Mouse (Mus musculus) intestine, embryonic 14.5 days (tissue): Measurements from ENCODE around the gene Gm49450. TPM values are rescaled to one million over a fixed set of nuclear protein-coding genes. Genes with fewer than 3 reads are reported as not detected.
"Not testable (repeated sequence)": the region's sequence is repeated elsewhere in the genome, so short reads cannot be mapped to it uniquely, and the experiment has no call there.

ENCODE experiments used
- ATAC-seq: fragments of 200-750 bp; cut with Nextera tagmentation; replicated peaks from 2 replicates; pipeline ENCODE4 v1.8.0; 2017; ENCODE audit warnings: low read depth, moderate number of reproducible peaks, moderate TSS enrichment, moderate library complexity; ENCODE audit not compliant: low FRiP score, low TSS enrichment
- DNase-seq: peaks from one replicate; pipeline ENCODE4 v3.0.0-alpha.2; 2018; ENCODE audit warnings: low spot score
- H3K27ac ChIP-seq: fragments of 300-500 bp; sonication (generic); 2 replicates; pipeline ENCODE4 v1.5.1; 2014; ENCODE audit warnings: low read depth, mild to moderate bottlenecking, control low read depth
- H3K27me3 ChIP-seq: fragments of 300-500 bp; sonication (generic); replicated peaks from 2 replicates; pipeline ENCODE4 v1.6.1; 2014; ENCODE audit warnings: low read length, control low read depth; ENCODE audit not compliant: control insufficient read depth, insufficient read depth
- H3K36me3 ChIP-seq: fragments of 300-500 bp; sonication (generic); 2 replicates; pipeline ENCODE4 v1.6.1; 2014; ENCODE audit warnings: low read length, control low read depth; ENCODE audit not compliant: control insufficient read depth, insufficient read depth
- H3K4me1 ChIP-seq: fragments of 300-500 bp; sonication (generic); replicated peaks from 2 replicates; pipeline ENCODE4 v1.6.1; 2014; ENCODE audit warnings: low read length, control low read depth, mixed read lengths; ENCODE audit not compliant: control insufficient read depth, insufficient read depth
- H3K4me2 ChIP-seq: fragments of 300-500 bp; sonication (generic); 2 replicates; pipeline ENCODE4 v1.6.1; 2014; ENCODE audit warnings: low read length
- H3K4me3 ChIP-seq: fragments of 300-500 bp; sonication (generic); 2 replicates; pipeline ENCODE4 v1.5.1; 2014; ENCODE audit warnings: low read depth, low read length, control low read depth, mixed read lengths
- H3K9ac ChIP-seq: fragments of 300-500 bp; sonication (generic); 2 replicates; pipeline ENCODE4 v1.6.1; 2014; ENCODE audit warnings: mild to moderate bottlenecking, low read length
- H3K9me3 ChIP-seq: fragments of 300-500 bp; sonication (generic); 2 replicates; pipeline ENCODE4 v1.6.1; 2016; ENCODE audit warnings: low read length, control low read depth; ENCODE audit not compliant: control insufficient read depth
- WGBS: fragments of 180-500 bp; shearing (Covaris S2); extraction: QIAGEN DNeasy Blood & Tissue Kit; methylation state at CpG from one replicate; pipeline ENCODE4 v1.1.7; 2014; 5-methylcytosine and 5-hydroxymethylcytosine counted together
- polyA plus RNA-seq: library from polyadenylated mRNA; unstranded; fragments of >200 nt; fragmentation: Nextera tagmentation; extraction: Ambion mirVana; gene quantifications from 2 replicates; pipeline ENCODE4 v1.2.1, GENCODE M21; 2014

The Gm49450 gene
- polyA plus RNA-seq, 1 experiment from 2014 or later, result not detected

DNA sequence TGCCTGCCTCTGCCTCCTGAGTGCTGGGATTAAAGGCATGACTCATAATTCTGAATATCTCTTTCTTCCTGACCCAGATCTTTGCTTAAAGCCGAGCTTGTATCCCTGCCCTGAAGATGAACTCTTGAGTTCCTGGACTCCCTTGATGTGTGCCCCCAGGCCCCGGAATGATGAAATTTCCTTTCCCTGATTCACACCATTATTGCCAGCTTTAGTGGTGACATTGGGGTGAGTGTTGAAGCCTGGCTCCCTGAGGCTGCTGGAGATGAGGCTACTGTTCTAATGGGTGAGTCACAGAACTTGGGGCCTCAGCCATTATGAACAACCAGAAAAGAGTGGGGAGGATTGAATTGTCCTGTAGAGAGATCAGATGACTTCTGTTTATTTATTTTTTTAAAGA is 11.8 kb downstream of the Gm49450 start:
- no peaks in the 10 kb centered on the region for H3K27me3 ChIP-seq
- H3K4me1 ChIP-seq, result no peaks in the 10 kb centered on the region
- DNase-seq (no peak), ATAC-seq (no peak)
- H3K4me3 ChIP-seq, result no peak overlapping the region
- H3K27ac ChIP-seq, result no peak overlapping the region
- H3K9ac ChIP-seq, result no peak overlapping the region
- H3K4me2 ChIP-seq, result no peak overlapping the region
- H3K9me3 ChIP-seq, result no peaks in the 10 kb centered on the region
- 65% methylated on average over 2 of the region's 2 CpGs for WGBS
- H3K36me3 ChIP-seq, result no peaks in the 10 kb centered on the region

DNA sequence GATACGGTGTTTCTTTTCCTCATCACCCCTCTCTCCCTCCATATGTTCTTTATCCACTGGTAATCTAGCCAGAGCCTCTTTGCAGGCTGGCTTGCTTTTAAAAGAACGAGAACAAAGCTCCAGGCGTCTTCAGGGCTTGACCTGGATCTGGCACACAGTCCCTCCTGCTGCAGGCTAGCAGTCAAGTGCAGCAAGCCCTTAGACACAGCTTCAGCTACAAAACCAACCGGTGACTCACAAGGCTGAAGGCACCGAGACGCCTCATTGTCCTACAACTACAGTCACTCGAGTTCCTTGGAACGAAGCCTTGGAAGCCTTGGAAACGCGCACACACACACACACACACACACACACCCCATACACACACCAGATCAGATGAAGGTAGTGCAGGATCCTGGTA is 12.5 kb downstream of the Gm49450 start:
- ATAC-seq (no peak), DNase-seq (no peak)
- Histone ChIP-seq H3K36me3 (no peaks in the 10 kb centered on the region), H3K27ac (no peak overlapping the region), H3K9ac (no peak overlapping the region), H3K27me3 (no peaks in the 10 kb centered on the region), H3K4me2 (no peak overlapping the region), H3K4me3 (no peak overlapping the region), H3K4me1 (peaks cover 2% of the 10 kb centered on the region), H3K9me3 (no peaks in the 10 kb centered on the region)
- 83% methylated on average over 10 of the region's 10 CpGs for WGBS

DNA sequence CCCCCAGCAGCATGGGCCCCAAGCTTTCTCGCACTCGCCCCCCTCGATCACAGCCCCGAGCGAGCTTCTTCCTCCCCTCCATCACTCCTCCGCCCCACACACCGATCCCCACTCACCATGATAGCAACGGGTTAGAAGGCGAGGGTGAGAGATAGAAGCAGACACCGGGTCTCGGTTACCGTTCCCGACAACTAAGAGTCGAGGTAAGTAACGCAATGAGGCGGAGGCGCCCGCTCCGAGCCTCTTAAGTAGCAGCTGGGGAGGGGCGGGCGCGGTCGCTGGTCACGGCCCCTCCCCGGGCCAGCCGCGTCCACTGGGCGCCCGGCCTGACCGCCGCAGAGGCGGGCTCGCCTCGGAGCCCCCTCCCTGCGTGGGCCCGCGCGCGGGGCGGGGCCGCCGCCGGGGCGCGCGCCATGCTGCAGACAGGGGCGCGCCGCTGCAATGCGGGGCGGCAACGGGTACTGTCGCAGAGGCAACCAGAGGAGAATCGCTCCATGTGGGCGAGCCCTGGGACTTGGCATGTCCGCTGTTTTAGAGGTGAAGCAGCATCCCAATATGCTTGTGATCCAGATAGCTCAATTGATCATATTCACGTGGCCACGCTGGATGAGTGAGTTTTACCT is 19.0 kb downstream of the Gm49450 start, which contains the start of gene Tuba1b:
TSS of gene Tuba1b (minus strand) at position 349 of the 623 bp plus-strand sequence.
- Histone ChIP-seq H3K36me3 (peaks cover 14% of the 10 kb centered on the region), H3K4me2 (peak within 1 kb of the TSS; percentile 99), H3K9me3 (no peaks in the 10 kb centered on the region), H3K27ac (peak within 1 kb of the TSS; percentile 96), H3K9ac (peak within 1 kb of the TSS; percentile 97), H3K27me3 (no peaks in the 10 kb centered on the region), H3K4me1 (peaks cover 14% of the 10 kb centered on the region), H3K4me3 (peak within 1 kb of the TSS; percentile 54)
- WGBS, result under 1% methylated on average over 52 of the region's 58 CpGs
- ATAC-seq, result peak; percentile 94
- DNase-seq, result peak; percentile 90

DNA sequence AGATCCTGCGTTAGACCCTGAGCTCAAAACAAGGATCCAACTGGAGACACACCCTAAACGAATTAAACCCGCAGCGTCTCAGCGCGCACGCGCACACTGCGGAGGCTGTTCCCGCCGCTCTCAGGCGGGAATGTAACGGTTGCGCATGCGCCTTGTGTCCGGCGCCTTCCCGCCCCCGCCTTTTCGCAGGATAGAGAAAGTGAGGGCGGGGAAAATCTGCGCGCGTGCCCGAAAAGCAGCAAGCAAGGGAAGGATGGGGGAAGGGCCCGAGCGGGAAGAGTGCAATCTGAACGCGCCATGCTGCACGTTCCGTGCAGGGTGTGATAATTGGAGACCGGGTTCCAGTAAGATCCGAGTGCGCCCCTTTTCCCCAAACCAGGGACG is 19.5 kb downstream of the Gm49450 start:
- DNase-seq, result peak; percentile 96

DNA sequence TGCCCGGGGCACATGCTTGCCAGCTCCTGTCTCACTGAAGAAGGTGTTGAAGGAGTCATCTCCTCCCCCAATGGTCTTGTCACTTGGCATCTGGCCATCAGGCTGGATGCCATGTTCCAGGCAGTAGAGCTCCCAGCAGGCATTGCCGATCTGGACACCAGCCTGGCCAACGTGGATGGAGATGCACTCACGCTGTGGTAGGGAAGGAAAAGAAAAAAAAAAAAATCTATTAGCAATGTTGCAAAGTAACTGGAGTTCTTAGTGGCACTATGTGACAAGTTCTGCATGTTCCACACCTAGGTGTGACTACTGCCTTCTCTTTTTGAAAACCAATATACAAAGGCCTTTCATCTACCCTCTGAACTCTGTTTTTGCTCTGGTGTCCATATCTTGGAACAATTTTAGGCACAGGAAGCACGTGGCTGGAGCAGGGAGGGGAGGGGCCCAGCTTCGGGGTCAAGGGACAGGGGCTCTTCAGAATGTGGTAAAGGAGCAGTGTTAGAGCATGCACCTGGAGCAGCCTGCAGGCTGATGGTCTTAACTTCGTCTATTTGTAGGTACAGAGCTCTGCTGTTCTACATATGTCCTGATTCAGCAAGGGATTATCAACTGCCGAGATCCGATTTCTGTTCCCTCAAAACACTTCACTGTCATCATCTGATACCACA is 20.2 kb downstream of the Gm49450 start:
- not testable (repeated sequence) for H3K9me3 ChIP-seq, H3K27me3 ChIP-seq, DNase-seq
- Histone ChIP-seq H3K4me1 (peaks cover 14% of the 10 kb centered on the region), H3K4me2 (peak overlapping the region; percentile 99), H3K27ac (peak overlapping the region; percentile 96), H3K4me3 (peak overlapping the region; percentile 54), H3K36me3 (peaks cover 14% of the 10 kb centered on the region), H3K9ac (peak overlapping the region; percentile 97)
- 0 out of 2 replicates have a peak, but pooled peaks have one; percentile 4 for ATAC-seq
- whole genome bisulfite sequencing, result 13% methylated on average over 8 of the region's 9 CpGs

More for the DNA sequence above, 19.5 kb downstream of the Gm49450 start:
- H3K4me3 ChIP-seq, result peak overlapping the region; percentile 54
- WGBS, result under 1% methylated on average over 35 of the region's 35 CpGs
- peak overlapping the region; percentile 97 for H3K9ac ChIP-seq
- peak overlapping the region; percentile 99 for H3K4me2 ChIP-seq
- peaks cover 14% of the 10 kb centered on the region for H3K36me3 ChIP-seq
- peaks cover 14% of the 10 kb centered on the region for H3K4me1 ChIP-seq
- no peaks in the 10 kb centered on the region for H3K9me3 ChIP-seq
- H3K27ac ChIP-seq, result peak overlapping the region; percentile 96
- no peaks in the 10 kb centered on the region for H3K27me3 ChIP-seq
- peak; percentile 84 for ATAC-seq

DNA sequence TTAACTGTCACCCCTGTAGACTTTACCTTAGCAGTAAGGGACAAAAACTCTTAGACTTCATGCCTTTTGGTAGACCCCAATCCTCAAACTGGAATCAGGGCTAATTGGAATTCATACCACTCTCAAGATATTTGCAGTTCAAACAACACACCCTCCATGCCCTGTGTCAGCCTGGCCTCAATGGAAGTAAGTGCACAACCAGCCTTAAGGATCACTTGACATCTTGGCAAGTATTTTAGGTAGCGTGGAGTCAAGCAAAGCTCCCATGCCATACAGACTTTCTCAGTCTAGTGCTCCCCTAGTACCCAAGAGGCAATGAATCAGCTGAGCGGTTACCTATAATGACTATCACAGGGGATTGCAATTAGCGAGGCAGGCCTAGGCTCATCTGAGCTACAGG is 22.4 kb downstream of the Gm49450 start:
- peaks cover 14% of the 10 kb centered on the region for H3K36me3 ChIP-seq
- H3K27ac ChIP-seq, result no peak overlapping the region
- H3K9me3 ChIP-seq, result no peaks in the 10 kb centered on the region
- no peak overlapping the region for H3K9ac ChIP-seq
- H3K4me3 ChIP-seq, result no peak overlapping the region
- no peak for ATAC-seq
- peaks cover 14% of the 10 kb centered on the region for H3K4me1 ChIP-seq
- WGBS, result 78% methylated on average over 3 of the region's 3 CpGs
- H3K4me2 ChIP-seq, result no peak overlapping the region
- no peaks in the 10 kb centered on the region for H3K27me3 ChIP-seq
- DNase-seq, result no peak

DNA sequence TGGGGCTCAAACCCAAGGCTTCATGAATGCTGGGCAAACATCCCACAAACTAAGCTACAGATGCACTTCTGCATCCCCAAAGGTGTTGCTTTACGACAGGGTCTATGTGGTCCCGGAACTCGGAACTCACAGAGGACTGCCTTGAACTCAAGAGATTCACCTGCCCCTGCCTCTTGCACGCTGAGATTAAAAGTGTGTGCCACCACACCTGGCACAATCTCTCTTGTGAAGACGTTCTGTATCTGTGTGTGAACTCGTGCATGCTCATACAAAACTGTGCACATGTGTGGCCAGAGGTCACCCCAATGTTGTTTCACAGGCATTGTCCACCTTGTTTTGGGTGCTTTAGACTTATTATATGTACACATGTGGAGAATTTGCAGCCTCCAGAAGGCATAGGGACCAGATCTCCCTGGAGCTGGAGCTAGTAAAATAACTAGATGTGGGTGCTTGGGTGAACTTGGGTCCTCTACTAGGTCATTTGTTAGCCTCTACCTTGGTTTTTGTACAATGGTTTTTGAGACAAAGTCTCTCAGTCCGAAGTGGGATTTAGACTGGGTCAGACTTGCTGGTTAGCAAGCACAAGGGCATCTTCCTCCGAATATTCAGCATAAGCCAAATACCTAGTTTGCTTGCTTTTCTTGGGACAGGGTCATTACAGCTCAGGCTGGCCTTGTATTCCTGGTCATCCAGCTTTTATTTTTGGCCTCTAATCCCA is 23.2 kb downstream of the Gm49450 start:
- WGBS, result 49% methylated on average over 8 of the region's 8 CpGs
- no peak for ATAC-seq
- H3K9ac ChIP-seq, result no peak overlapping the region
- no peaks in the 10 kb centered on the region for H3K9me3 ChIP-seq
- no peak for DNase-seq
- H3K4me3 ChIP-seq, result no peak overlapping the region
- no peaks in the 10 kb centered on the region for H3K27me3 ChIP-seq
- H3K27ac ChIP-seq, result no peak overlapping the region
- peaks cover 14% of the 10 kb centered on the region for H3K36me3 ChIP-seq
- H3K4me2 ChIP-seq, result no peak overlapping the region
- peaks cover 6% of the 10 kb centered on the region for H3K4me1 ChIP-seq

DNA sequence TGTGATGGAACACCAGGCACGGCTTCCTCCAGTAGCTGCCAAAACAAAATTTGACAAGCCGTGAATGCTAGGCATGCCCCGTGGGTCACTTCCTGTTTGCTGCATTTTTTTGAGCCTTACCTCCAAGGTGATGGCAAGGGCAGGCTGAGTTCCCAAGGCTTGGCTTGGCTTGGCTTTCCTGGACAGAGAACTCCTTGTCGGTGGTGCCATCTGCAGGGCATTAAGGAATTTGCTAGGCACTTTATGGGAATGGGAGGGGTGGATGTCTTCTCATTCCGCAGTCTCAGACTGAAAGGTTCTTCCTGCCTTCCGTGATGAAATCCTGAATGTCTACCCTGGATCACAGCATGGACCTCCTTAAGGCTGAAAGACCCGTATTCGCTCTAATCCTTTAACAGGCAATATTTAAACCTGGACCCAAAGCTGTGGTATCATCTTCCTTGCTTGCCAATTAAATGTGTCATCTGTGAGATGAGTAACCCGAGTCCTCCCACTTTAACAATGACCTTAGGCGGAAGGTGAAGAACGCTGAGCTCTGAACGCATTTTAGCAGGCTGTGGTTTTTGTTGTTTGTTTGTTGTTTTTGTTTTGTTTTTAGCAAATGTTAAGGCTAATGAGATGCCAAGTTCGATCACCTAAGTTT is 24.6 kb downstream of the Gm49450 start:
- H3K9ac ChIP-seq, result no peak overlapping the region
- ATAC-seq (peak; percentile 54), DNase-seq (peak; percentile 76)
- 0 out of 2 replicates have a peak, but pooled peaks cover 4% of the 10 kb centered on the region for H3K4me1 ChIP-seq
- H3K36me3 ChIP-seq, result peaks cover 14% of the 10 kb centered on the region
- WGBS, result 13% methylated on average over 13 of the region's 13 CpGs
- H3K4me2 ChIP-seq, result no peak overlapping the region
- no peaks in the 10 kb centered on the region for H3K9me3 ChIP-seq
- no peak overlapping the region for H3K4me3 ChIP-seq
- H3K27me3 ChIP-seq, result no peaks in the 10 kb centered on the region
- H3K27ac ChIP-seq, result no peak overlapping the region
